Mouse (Mus musculus): ENCODE data around the gene Gm4302.
"Not testable (repeated sequence)": the region's sequence is repeated elsewhere in the genome, so short reads cannot be mapped to it uniquely, and the experiment has no call there.

Gene Gm4302

GRCm38 (mm10) chr10:100340536-100340935 lies at the start of gene Gm4302:
Gm4302 (plus strand) TSS chr10:100340836.
- DNase-seq (ENCODE audit: low read depth, low spot score): not testable (repeated sequence)

GRCm38 (mm10) chr10:100296105-100296504 lies 44.5 kb upstream of the Gm4302 start:
- no peak for DNase-seq (ENCODE audit: low read depth, low spot score)

GRCm38 (mm10) chr10:100300106-100300505 lies 40.5 kb upstream of the Gm4302 start:
- DNase-seq (ENCODE audit: low read depth, low spot score): not testable (repeated sequence)

- not testable (repeated sequence) for DNase-seq (ENCODE audit: low read depth, low spot score)
These were observed 5.3 kb upstream of the Gm4302 start, which contains the start of gene Gm4301 for GRCm38 (mm10) chr10:100335376-100335775. Gm4301 (plus strand) TSS chr10:100335676.

GRCm38 (mm10) chr10:100345672-100346071 lies 5.0 kb downstream of the Gm4302 start, which contains the start of gene Gm4303:
Gm4303 (plus strand) TSS chr10:100345972.
- DNase-seq (ENCODE audit: low read depth, low spot score): not testable (repeated sequence)

GRCm38 (mm10) chr10:100350793-100351192 lies 10.2 kb downstream of the Gm4302 start, which contains the start of gene Gm4305:
Gm4305 (plus strand) TSS chr10:100351093.
- not testable (repeated sequence) for DNase-seq (ENCODE audit: low read depth, low spot score)

GRCm38 (mm10) chr10:100356841-100357240 lies 16.2 kb downstream of the Gm4302 start:
- DNase-seq (ENCODE audit: low read depth, low spot score): not testable (repeated sequence)

GRCm38 (mm10) chr10:100361038-100361437 lies 20.4 kb downstream of the Gm4302 start, which contains the start of gene Gm4307:
Gm4307 (plus strand) TSS chr10:100361338.
- DNase-seq (ENCODE audit: low read depth, low spot score): not testable (repeated sequence)

- not testable (repeated sequence) for DNase-seq (ENCODE audit: low read depth, low spot score)
These were observed 41.8 kb downstream of the Gm4302 start, which contains the start of gene Gm4312 for GRCm38 (mm10) chr10:100382460-100382859. Gm4312 (minus strand) TSS chr10:100382560.

Data from R1 (cell line).